Mouse (Mus musculus) ES-Bruce4 (cell line): Measurements from ENCODE around the gene Sh2d1b2.

Experiments
- CTCF ChIP-seq: IDR thresholded peaks from one replicate; pipeline ENCODE4 v1.8.1; 2011; ENCODE audit warnings: low read depth, low read length
- EP300 ChIP-seq: IDR thresholded peaks from 2 replicates; pipeline ENCODE4 v1.6.1; 2011; ENCODE audit warnings: low read depth, low read length; ENCODE audit not compliant: insufficient read depth
- POLR2A ChIP-seq: IDR thresholded peaks from one replicate; pipeline ENCODE4 v1.8.1; 2011; ENCODE audit warnings: low read length; ENCODE audit not compliant: insufficient read depth

DNA sequence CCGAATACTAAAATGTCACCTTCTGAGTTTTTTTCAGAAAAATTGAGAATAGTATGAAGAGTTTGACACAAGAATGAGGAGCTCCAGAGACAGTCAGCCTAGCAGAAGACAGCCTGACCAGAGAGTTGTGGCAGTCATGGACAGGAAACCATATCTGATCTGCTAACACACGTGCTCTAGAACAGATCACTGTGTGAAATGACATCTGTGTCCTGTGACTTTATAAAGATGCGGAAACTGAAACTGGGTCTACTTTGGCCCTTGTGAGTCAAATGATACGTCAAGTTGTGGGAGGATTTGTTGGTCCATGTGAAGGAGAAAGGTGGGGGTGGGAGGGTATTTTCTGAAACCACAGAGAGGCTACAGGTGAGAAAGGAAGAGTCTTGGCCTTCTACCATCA, 38.1 kb downstream of the Sh2d1b2 start:
- TF ChIP-seq CTCF: no peak
- no peak for TF ChIP-seq EP300
- no peak for TF ChIP-seq POLR2A
